Mouse (Mus musculus): ENCODE measurements around the gene Mlh1. TPM values are rescaled to one million over a fixed set of nuclear protein-coding genes. Genes with fewer than 3 reads are reported as not detected.

Gene Mlh1
- polyA plus RNA-seq (2012; rRNA removed): 44.1 and 59.3 TPM in 2 replicates

DNA sequence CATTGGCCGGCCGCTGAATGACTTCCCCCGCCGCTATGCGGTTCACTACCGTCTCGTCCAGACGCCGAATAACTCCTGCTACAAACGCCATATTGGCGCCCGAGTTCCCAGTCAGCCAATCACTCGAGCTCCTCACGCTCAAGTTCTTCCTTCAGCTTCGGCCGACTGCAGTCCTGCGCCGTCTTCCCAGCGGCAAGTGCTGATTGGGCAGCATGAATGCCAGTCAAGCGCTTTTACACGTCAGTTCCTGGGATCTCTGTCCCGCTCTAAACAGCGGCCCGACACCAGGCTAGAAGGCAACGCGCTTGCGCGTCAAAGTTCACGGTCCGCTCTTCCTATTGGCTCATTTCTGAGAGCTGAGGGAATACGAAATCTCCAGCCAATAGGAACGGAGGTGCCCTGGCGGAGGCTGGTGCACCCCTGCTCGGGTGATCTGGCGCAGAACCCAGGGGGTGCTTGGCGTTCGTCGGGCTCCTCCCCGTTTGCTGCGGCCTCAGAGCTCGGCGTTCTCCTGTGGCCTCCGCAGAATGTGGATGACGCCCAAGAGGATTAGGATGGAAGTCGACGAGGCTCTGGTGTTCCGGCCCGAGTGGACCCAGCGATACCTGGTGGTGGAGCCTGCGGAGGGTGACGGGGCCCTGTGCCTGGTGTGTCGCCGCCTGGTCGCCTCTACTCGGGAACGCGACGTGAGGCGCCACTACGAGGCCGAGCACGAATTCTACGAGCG is at the start of gene Mlh1, which contains the start of gene Epm2aip1:
TSS of gene Mlh1 (minus strand) at position 358 of the 727 bp plus-strand sequence.
TSS of gene Epm2aip1 (plus strand) at position 496 of the 727 bp plus-strand sequence.

DNA sequence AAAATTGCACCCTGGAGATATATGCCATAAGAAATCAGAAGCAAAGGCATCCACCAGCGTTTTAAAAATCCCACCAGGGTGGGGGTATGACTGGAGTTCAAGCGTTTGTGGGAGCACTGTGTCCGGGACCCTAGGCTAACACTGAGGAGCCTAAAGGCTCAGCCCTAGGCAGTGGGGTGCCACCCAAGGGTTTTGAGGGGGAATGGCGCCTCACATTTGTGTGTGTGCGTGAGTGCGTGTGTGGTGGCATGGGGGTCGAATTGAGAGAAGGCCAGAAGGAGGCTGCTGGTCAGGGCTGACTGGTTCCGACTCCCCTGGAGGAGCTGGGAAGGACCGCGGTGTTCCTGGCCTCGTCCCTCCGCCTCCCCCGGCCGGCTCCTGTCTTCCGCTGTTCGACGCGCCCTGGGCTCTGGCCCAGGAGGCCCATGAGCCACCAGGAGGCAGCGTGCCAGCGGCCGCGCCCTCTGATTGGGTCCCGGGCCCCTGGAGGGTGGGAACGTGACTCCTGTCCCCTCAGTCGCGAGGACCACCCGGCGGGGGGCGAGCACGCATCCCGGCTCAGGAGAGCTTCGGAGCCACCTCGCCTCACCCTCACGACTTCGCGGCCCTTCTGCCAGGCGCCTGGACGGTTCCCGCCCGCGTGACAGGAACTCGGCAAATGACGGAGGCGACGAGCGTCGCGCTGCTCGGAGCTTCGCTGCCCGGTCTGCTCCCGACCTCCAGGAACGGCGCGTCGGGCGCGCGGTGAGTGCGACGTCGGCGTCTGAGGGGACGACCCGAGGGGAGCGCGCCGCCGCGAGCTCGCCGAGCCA is 39.6 kb upstream of the Mlh1 start, which contains the start of gene Trank1:
TSS of gene Trank1 (plus strand) at position 709 of the 812 bp plus-strand sequence.

Other genes with a start within 250 kb of the Mlh1 start
- 0.80 and 1.2 TPM in 2 replicates for gene Ccrl2, start 214.3 kb downstream of the Mlh1 start, polyA plus RNA-seq (2012; rRNA removed)
- 48.8 and 73.3 TPM in 2 replicates for gene Lrrfip2, start 154.2 kb downstream of the Mlh1 start, polyA plus RNA-seq (2012; rRNA removed)
- gene Epm2aip1, start 138 bp upstream of the Mlh1 start, polyA plus RNA-seq (2012; rRNA removed): 20.0 and 40.4 TPM in 2 replicates
- gene Trank1, start 39.9 kb upstream of the Mlh1 start, polyA plus RNA-seq (2012; rRNA removed): 1.6 and 2.3 TPM in 2 replicates
- 0.59 and 0.72 TPM in 2 replicates for gene Dclk3, start 167.3 kb upstream of the Mlh1 start, polyA plus RNA-seq (2012; rRNA removed)